Mouse (Mus musculus) adrenal gland (tissue): ENCODE measurements around the gene Olfr538.
"Not testable (repeated sequence)": the region's sequence is repeated elsewhere in the genome, so short reads cannot be mapped to it uniquely, and the experiment has no call there.

Experiments used
- intact Hi-C: fragments of 180-260 bp; cut with DNase I; formaldehyde crosslinking; loops from one replicate; pipeline ENCODE4 v1.15.1; 2025
- long read RNA-seq, 2 experiments: library from polyadenylated mRNA; unstranded; transcript quantifications; one replicate each; pipeline ENCODE4 v2.0.0; 2020; ENCODE audit warnings: borderline replicate concordance in 1 of 2; ENCODE audit not compliant: insufficient replicate concordance in 1 of 2

Olfr538 gene
- long read RNA-seq, experiment 1, result 0 reads
- long read RNA-seq, experiment 2, result 0 reads

DNA sequence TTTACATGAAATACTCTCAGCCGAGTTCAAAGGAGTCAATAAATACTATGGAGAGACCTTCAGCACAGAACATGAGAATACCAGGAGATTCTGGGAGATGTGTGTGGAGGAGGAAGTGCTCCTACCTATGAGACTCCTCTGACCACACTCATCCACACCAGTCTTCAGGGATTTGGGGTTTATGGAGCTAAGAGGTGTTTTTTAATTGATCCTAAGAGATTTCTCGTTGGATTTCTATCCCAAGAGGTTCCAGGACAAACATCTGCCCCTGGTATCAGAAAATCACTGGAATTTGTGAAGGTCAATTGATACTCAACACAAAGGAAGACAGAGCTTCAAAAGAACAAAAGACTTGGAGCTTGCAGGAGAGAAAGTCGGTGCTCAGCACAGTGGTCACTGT lies at the start of gene Olfr538:
Gene Olfr538 (plus strand): TSS at position 301 of the 400 bp plus-strand sequence.
- intact Hi-C loops, result no loop called here

DNA sequence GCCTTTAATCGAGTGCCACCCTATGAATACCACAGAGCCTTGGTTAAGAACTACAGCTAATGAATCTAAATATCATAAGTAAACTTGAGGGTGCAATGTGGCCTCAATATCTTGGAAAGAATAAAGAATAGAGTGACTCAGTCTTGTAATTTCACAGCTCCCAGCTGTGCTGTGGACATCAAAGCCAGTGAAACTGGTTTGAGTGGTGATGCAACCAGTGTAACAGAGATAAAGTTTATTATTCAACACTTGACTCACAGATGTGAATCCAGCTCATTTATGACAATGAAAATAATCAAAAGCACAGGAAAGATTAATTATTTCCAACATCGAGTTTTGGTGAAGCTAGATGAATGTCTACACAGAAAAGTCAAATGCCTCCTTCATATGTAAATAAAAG lies 27.9 kb upstream of the Olfr538 start:
- intact Hi-C loops, result no loop called here

GRCm38 (mm10) chr7:140600969-140601368 lies 33.3 kb downstream of the Olfr538 start, which contains the start of gene Olfr46:
TSS of gene Olfr46 (plus strand) at chr7:140601269.
- intact Hi-C loops, result not testable (repeated sequence)
